Mouse (Mus musculus) c-Kit-positive CD71-positive TER-119-positive erythroid progenitor cells, embryonic 14.5 days (primary cell): ENCODE data around the gene Socs4.

ENCODE experiments used
- DNase-seq: peaks from one replicate; pipeline ENCODE4 v3.0.0-alpha.2; 2013; ENCODE audit warnings: low spot score

Gene Socs4

GRCm38 (mm10) chr14:47341811-47342291 is 65.1 kb downstream of the Socs4 start:
- no peak for DNase-seq
